Mouse (Mus musculus): Measurements from ENCODE around the gene Lamtor3. TPM values are rescaled to one million over a fixed set of nuclear protein-coding genes. Genes with fewer than 3 reads are reported as not detected.
"Not testable (repeated sequence)": the region's sequence is repeated elsewhere in the genome, so short reads cannot be mapped to it uniquely, and the experiment has no call there.

Gene Lamtor3
- polyA plus RNA-seq, 1 experiment from 2014 or later, result 52.1 TPM

DNA sequence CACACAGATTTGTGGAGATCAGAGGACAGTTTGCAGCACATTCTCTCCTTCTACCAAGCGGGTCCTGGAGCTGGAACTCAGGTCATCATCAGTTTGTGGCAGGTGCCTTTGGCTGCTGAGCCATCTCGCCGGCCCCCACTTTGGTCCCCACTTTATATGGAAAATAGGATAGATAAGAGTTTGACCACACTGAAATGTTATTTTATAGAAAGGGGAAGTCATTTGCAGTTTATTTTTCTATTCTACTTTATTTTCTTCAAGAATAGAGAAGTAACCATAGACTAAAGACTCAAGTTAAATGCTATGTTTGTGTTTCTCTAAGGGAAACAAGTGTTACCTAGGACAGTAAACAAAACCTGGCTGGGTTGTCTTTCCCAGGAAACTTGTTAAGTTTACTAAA lies 21.4 kb upstream of the Lamtor3 start:
- Histone ChIP-seq H3K36me3 (replicated peaks) (peaks cover 16% of the 10 kb centered on the region), H3K4me1 (replicated peaks) (no peaks in the 10 kb centered on the region), H3K27me3 (no peaks in the 10 kb centered on the region), H3K9me3 (replicated peaks) (no peaks in the 10 kb centered on the region), H3K4me3 (replicated peaks) (no peak overlapping the region), H3K27ac (replicated peaks) (no peak overlapping the region), H3K9ac (no peak overlapping the region), H3K4me2 (no peak overlapping the region)
- WGBS (ENCODE audit: insufficient replicate concordance), result 75% methylated on average over 3 of the region's 3 CpGs
- ATAC-seq (ENCODE audit: insufficient read depth), result no peak

GRCm38 (mm10) chr3:137897685-137898084 lies 20.6 kb upstream of the Lamtor3 start:
- no peak overlapping the region for H3K4me3 ChIP-seq (replicated peaks)
- no peak overlapping the region for H3K9ac ChIP-seq
- 60% methylated on average over 5 of the region's 5 CpGs for WGBS (ENCODE audit: insufficient replicate concordance)
- no peak overlapping the region for H3K4me2 ChIP-seq
- no peak for ATAC-seq (ENCODE audit: insufficient read depth)
- no peaks in the 10 kb centered on the region for H3K9me3 ChIP-seq (replicated peaks)
- no peaks in the 10 kb centered on the region for H3K27me3 ChIP-seq
- no peak overlapping the region for H3K27ac ChIP-seq (replicated peaks)
- no peaks in the 10 kb centered on the region for H3K4me1 ChIP-seq (replicated peaks)
- peaks cover 18% of the 10 kb centered on the region for H3K36me3 ChIP-seq (replicated peaks)

DNA sequence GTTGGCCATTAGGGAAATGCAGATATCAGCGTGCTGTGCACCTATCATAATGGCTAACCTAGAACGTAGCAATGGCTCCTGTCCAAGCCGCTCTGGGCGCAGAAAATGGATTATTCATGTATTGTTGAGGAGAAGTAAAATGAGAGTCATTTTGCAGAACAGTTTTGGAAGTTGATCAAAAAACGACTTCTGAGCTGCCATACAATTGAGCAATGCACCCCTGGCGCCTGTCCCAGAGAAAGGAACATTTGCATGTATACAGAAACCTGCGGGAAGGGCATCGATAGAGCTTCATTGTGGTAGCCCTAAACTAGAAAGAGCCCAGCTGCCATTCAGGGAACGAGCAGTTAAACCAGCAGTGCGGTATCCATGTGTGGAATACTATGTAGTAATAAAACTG lies 18.2 kb upstream of the Lamtor3 start:
- 76% methylated on average over 10 of the region's 10 CpGs for WGBS (ENCODE audit: insufficient replicate concordance)
- ATAC-seq (ENCODE audit: insufficient read depth), result no peak

GRCm38 (mm10) chr3:137913093-137913492 lies 5.2 kb upstream of the Lamtor3 start:
- ATAC-seq (ENCODE audit: insufficient read depth), result no peak
- no peaks in the 10 kb centered on the region for H3K27me3 ChIP-seq
- 42% methylated on average over 2 of the region's 2 CpGs for WGBS (ENCODE audit: insufficient replicate concordance)
- no peak overlapping the region for H3K27ac ChIP-seq (replicated peaks)
- peaks cover 11% of the 10 kb centered on the region for H3K4me1 ChIP-seq (replicated peaks)
- H3K36me3 ChIP-seq (replicated peaks), result 0 out of 2 replicates have a peak, but pooled peaks cover 2% of the 10 kb centered on the region
- no peak overlapping the region for H3K4me3 ChIP-seq (replicated peaks)
- H3K9me3 ChIP-seq (replicated peaks), result no peaks in the 10 kb centered on the region
- H3K4me2 ChIP-seq, result no peak overlapping the region
- no peak overlapping the region for H3K9ac ChIP-seq

More for the DNA sequence above, 18.2 kb upstream of the Lamtor3 start:
- no peak overlapping the region for H3K4me3 ChIP-seq (replicated peaks)
- no peaks in the 10 kb centered on the region for H3K9me3 ChIP-seq (replicated peaks)
- H3K4me1 ChIP-seq (replicated peaks), result no peaks in the 10 kb centered on the region
- no peak overlapping the region for H3K4me2 ChIP-seq
- H3K36me3 ChIP-seq (replicated peaks), result peaks cover 18% of the 10 kb centered on the region
- H3K9ac ChIP-seq, result no peak overlapping the region
- H3K27ac ChIP-seq (replicated peaks), result no peak overlapping the region
- no peaks in the 10 kb centered on the region for H3K27me3 ChIP-seq

GRCm38 (mm10) chr3:137914567-137914966 lies 3.7 kb upstream of the Lamtor3 start:
- not testable (repeated sequence) for H3K27ac ChIP-seq (replicated peaks); H3K4me3 ChIP-seq (replicated peaks); H3K27me3 ChIP-seq; H3K4me2 ChIP-seq; ATAC-seq (ENCODE audit: insufficient read depth); H3K9me3 ChIP-seq (replicated peaks); H3K9ac ChIP-seq; H3K36me3 ChIP-seq (replicated peaks)
- WGBS (ENCODE audit: insufficient replicate concordance), result 33% methylated on average over 1 of the region's 1 CpGs
- H3K4me1 ChIP-seq (replicated peaks), result peaks cover 19% of the 10 kb centered on the region

DNA sequence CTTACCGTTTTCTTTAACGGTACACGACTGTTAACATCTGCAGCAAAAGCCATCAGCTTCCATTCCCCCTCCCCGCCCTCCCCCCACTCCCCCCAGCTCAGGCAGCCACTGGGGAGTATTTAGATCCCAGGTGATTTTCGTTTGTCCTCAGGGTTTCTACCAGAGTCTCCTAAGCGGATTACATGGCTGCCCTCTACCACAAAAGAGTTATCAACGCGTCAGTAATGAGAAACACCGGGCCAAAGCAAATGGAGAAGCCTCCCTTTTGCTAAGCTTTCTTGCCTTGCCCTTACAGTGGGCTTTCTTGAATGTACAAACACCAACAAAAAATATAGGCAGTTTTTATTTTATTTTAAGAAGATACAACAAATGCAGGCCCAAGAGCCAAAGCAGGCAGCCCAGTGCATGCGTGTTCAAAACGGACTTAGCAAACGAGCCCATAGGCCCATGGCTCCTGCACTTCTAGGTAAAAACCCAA lies 573 bp upstream of the Lamtor3 start:
- peak overlapping the region; percentile 83 for H3K4me2 ChIP-seq
- peak; percentile 22; the same call in 1 of the 2 replicates for ATAC-seq (ENCODE audit: insufficient read depth)

DNA sequence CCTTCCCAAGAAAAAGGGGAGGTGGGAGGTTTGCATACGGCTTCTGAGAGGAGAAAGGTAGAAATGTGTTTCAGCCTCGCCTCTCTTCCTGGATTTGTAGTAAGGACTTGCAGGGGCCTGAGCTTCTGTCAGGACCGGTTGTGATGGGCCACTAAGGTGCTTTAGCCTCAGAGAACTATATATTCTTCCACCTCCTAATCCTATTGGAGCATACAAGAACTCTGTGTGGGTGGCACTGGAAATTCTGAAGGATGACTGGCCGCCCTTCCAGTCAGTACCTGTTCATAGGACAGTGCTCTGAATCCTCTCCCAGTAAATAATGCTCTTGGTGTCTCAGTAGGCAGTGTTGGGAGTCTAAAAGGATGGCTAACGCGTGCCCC lies 616 bp downstream of the Lamtor3 start:
- Histone ChIP-seq H3K4me2 (peak overlapping the region; percentile 83), H3K36me3 (replicated peaks) (peaks cover 23% of the 10 kb centered on the region), H3K9ac (peak overlapping the region; percentile 91), H3K4me1 (replicated peaks) (peaks cover 30% of the 10 kb centered on the region), H3K9me3 (replicated peaks) (no peaks in the 10 kb centered on the region), H3K27ac (replicated peaks) (peak overlapping the region; percentile 94), H3K27me3 (no peaks in the 10 kb centered on the region), H3K4me3 (replicated peaks) (peak overlapping the region; percentile 98)
- ATAC-seq (ENCODE audit: insufficient read depth), result peak; percentile 47
- WGBS (ENCODE audit: insufficient replicate concordance), result 15% methylated on average over 6 of the region's 6 CpGs

More for the DNA sequence above, 573 bp upstream of the Lamtor3 start:
- peak overlapping the region; percentile 98 for H3K4me3 ChIP-seq (replicated peaks)
- WGBS (ENCODE audit: insufficient replicate concordance), result 37% methylated on average over 12 of the region's 12 CpGs
- H3K27me3 ChIP-seq, result no peaks in the 10 kb centered on the region
- peaks cover 18% of the 10 kb centered on the region for H3K36me3 ChIP-seq (replicated peaks)
- no peaks in the 10 kb centered on the region for H3K9me3 ChIP-seq (replicated peaks)
- H3K9ac ChIP-seq, result peak overlapping the region; percentile 37; the same call in 1 of the 2 replicates
- peak overlapping the region; percentile 94 for H3K27ac ChIP-seq (replicated peaks)
- peaks cover 30% of the 10 kb centered on the region for H3K4me1 ChIP-seq (replicated peaks)

GRCm38 (mm10) chr3:137919398-137919797 lies 1.1 kb downstream of the Lamtor3 start:
- H3K4me1 ChIP-seq (replicated peaks), result peaks cover 30% of the 10 kb centered on the region
- H3K27me3 ChIP-seq, result no peaks in the 10 kb centered on the region
- H3K36me3 ChIP-seq (replicated peaks), result peaks cover 24% of the 10 kb centered on the region
- H3K9ac ChIP-seq, result peak overlapping the region; percentile 91
- ATAC-seq (ENCODE audit: insufficient read depth), result no peak
- H3K27ac ChIP-seq (replicated peaks), result peak overlapping the region; percentile 94
- 84% methylated on average over 7 of the region's 7 CpGs for WGBS (ENCODE audit: insufficient replicate concordance)
- H3K4me2 ChIP-seq, result peak overlapping the region; percentile 83
- H3K9me3 ChIP-seq (replicated peaks), result no peaks in the 10 kb centered on the region
- peak overlapping the region; percentile 98 for H3K4me3 ChIP-seq (replicated peaks)

GRCm38 (mm10) chr3:137920594-137920993 lies 2.3 kb downstream of the Lamtor3 start:
- 70% methylated on average over 4 of the region's 4 CpGs for WGBS (ENCODE audit: insufficient replicate concordance)
- no peak overlapping the region for H3K27ac ChIP-seq (replicated peaks)
- H3K4me1 ChIP-seq (replicated peaks), result peaks cover 30% of the 10 kb centered on the region
- no peaks in the 10 kb centered on the region for H3K27me3 ChIP-seq
- ATAC-seq (ENCODE audit: insufficient read depth), result no peak
- no peaks in the 10 kb centered on the region for H3K9me3 ChIP-seq (replicated peaks)
- no peak overlapping the region for H3K4me2 ChIP-seq
- peaks cover 34% of the 10 kb centered on the region for H3K36me3 ChIP-seq (replicated peaks)
- H3K4me3 ChIP-seq (replicated peaks), result no peak overlapping the region
- no peak overlapping the region for H3K9ac ChIP-seq

GRCm38 (mm10) chr3:137927010-137927409 lies 8.7 kb downstream of the Lamtor3 start:
- 0 out of 2 replicates have a peak, but pooled peaks cover 1% of the 10 kb centered on the region for H3K4me1 ChIP-seq (replicated peaks)
- H3K27ac ChIP-seq (replicated peaks), result no peak overlapping the region
- peaks cover 71% of the 10 kb centered on the region for H3K36me3 ChIP-seq (replicated peaks)
- H3K9me3 ChIP-seq (replicated peaks), result no peaks in the 10 kb centered on the region
- 77% methylated on average over 4 of the region's 4 CpGs for WGBS (ENCODE audit: insufficient replicate concordance)
- H3K4me3 ChIP-seq (replicated peaks), result no peak overlapping the region
- no peak overlapping the region for H3K4me2 ChIP-seq
- no peak overlapping the region for H3K9ac ChIP-seq
- no peaks in the 10 kb centered on the region for H3K27me3 ChIP-seq
- no peak for ATAC-seq (ENCODE audit: insufficient read depth)

DNA sequence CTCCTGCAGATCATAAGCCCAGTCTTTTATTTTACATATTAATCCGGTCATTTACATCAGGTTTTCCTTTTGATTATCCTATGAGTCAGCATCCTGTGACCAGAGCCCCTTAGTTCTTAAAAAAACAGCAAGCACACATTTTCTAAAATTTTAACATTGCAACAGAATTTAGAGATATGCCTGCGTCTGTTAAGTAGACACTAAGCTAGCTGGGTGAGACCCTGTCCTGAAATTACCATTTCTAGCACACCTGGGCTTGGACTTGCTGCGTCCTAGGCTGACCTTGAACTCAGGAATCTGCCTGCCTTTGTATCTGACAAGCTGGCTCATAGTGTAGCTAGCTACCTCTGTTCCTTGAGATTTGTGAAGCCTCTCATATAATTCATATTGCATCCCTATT lies 11.6 kb downstream of the Lamtor3 start:
- WGBS (ENCODE audit: insufficient replicate concordance), result 69% methylated on average over 3 of the region's 3 CpGs
- Histone ChIP-seq H3K27ac (replicated peaks) (no peak overlapping the region), H3K36me3 (replicated peaks) (peaks cover 76% of the 10 kb centered on the region), H3K4me3 (replicated peaks) (no peak overlapping the region), H3K9me3 (replicated peaks) (no peaks in the 10 kb centered on the region), H3K4me2 (no peak overlapping the region), H3K27me3 (no peaks in the 10 kb centered on the region), H3K9ac (no peak overlapping the region), H3K4me1 (replicated peaks) (no peaks in the 10 kb centered on the region)
- ATAC-seq (ENCODE audit: insufficient read depth), result no peak

DNA sequence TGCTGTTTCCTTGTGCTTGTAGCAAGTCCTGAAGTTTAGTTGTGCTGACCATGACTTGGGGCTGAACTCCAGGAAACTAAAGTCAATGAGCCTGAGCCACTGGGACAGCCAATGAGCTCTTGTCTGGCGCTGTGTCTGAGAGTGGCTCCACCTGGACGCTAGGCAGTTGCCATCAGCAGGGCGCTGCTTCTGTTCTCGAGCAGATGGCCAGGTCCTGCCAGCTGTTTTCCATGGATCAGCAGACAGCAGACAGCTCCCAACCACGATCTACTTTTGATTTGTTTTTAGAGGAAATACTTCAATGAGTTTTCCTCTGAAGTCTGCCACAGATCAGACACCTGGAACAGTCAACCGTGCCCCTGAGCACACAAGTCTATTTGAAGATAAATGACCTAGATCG lies 14.4 kb downstream of the Lamtor3 start:
- ATAC-seq (ENCODE audit: insufficient read depth), result no peak
- Histone ChIP-seq H3K9ac (no peak overlapping the region), H3K4me2 (no peak overlapping the region), H3K27ac (replicated peaks) (no peak overlapping the region), H3K36me3 (replicated peaks) (peaks cover 75% of the 10 kb centered on the region), H3K4me1 (replicated peaks) (no peaks in the 10 kb centered on the region), H3K9me3 (replicated peaks) (no peaks in the 10 kb centered on the region), H3K27me3 (no peaks in the 10 kb centered on the region), H3K4me3 (replicated peaks) (no peak overlapping the region)
- WGBS (ENCODE audit: insufficient replicate concordance), result 72% methylated on average over 7 of the region's 7 CpGs

All from liver, embryonic 15.5 days (tissue).